Mouse (Mus musculus): ENCODE results near the gene Manba. TPM values are rescaled to one million over a fixed set of nuclear protein-coding genes. Genes with fewer than 3 reads are reported as not detected.

The Manba gene
- total and polyA plus RNA-seq, 2 experiments from 2014 or later: 7.2 to 14.0 TPM

- H3K4me1 ChIP-seq (ENCODE audit: insufficient read depth, low read length): no peaks in the 10 kb centered on the region
- H3K9ac ChIP-seq (replicated peaks; ENCODE audit: low read length, poor library complexity, severe bottlenecking): no peak overlapping the region
- H3K4me3 ChIP-seq (ENCODE audit: low read depth, low read length): no peak overlapping the region
- ATAC-seq (ENCODE audit: low FRiP score) (no peak), DNase-seq (ENCODE audit: low spot score) (no peak)
- TF ChIP-seq CTCF (IDR thresholded peaks at IDR 0.05): peak; percentile 58
- H3K4me2 ChIP-seq (ENCODE audit: low read depth, low read length, poor library complexity, severe bottlenecking): no peak overlapping the region
- H3K27ac ChIP-seq (ENCODE audit: low read depth, low read length): no peak overlapping the region
- no peaks in the 10 kb centered on the region for H3K27me3 ChIP-seq (ENCODE audit: insufficient read depth, low read length)
- no peaks in the 10 kb centered on the region for H3K9me3 ChIP-seq (ENCODE audit: low read length)
- WGBS: 60% methylated on average over 10 of the region's 10 CpGs
- H3K36me3 ChIP-seq (ENCODE audit: insufficient read depth, low read length): no peaks in the 10 kb centered on the region
Measured at GRCm38 (mm10) chr3:135505369-135505909, 20.0 kb downstream of the Manba start.

DNA sequence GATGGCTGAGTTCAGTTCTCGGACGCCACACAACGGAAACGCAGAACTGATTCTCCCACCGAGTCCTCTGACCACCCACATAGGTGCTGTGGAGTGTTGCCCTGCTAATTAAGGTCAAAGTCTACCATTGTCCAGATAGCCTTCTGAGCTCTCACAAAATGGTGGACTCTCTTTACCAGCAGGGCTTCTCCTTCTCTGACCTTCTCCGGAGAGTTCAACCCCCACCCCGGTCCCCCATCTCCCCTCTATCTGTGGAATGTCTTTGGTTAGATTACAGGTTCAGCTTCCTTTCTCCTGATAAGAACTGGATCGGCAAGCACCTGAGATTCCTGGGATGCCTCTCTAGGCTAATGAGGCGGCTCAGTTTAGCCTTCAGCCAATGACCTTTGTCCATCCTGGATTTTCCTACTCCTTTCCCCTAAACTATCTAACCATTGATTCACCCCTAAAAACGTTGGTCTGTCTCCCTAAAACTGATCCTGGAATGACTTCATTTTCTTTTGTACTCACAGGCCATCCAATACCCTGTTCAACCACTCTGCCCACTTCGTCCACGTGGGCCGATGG is 20.6 kb downstream of the Manba start:
- Histone ChIP-seq H3K4me2 (ENCODE audit: low read depth, low read length, poor library complexity, severe bottlenecking) (no peak overlapping the region), H3K4me1 (ENCODE audit: insufficient read depth, low read length) (no peaks in the 10 kb centered on the region), H3K27ac (ENCODE audit: low read depth, low read length) (no peak overlapping the region), H3K9ac (replicated peaks; ENCODE audit: low read length, poor library complexity, severe bottlenecking) (no peak overlapping the region), H3K4me3 (ENCODE audit: low read depth, low read length) (no peak overlapping the region), H3K36me3 (ENCODE audit: insufficient read depth, low read length) (no peaks in the 10 kb centered on the region), H3K9me3 (ENCODE audit: low read length) (no peaks in the 10 kb centered on the region), H3K27me3 (ENCODE audit: insufficient read depth, low read length) (no peaks in the 10 kb centered on the region)
- ATAC-seq (ENCODE audit: low FRiP score) (no peak), DNase-seq (ENCODE audit: low spot score) (no peak)
- 89% methylated on average over 13 of the region's 13 CpGs for WGBS
- TF ChIP-seq CTCF (IDR thresholded peaks at IDR 0.05): no peak

DNA sequence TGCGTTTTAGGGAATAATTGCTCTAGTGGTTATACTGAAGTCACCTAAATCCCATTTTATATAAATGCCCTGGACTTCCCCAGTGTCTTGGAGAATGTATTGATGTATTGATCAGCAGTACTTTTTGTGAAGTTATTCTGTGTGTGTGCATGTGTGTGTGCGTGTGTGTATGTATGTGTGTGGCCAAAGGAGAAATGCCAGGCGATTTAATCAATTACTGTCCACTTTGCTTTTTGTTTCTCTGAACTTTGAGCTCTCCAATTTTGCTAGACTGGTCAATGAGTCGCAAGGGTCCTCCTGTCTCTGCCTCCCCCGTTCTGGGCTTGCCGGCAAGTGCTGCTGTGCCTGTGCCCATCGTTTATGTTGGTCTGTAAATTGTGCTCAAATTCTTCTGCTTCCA is 22.1 kb downstream of the Manba start:
- Histone ChIP-seq H3K9me3 (ENCODE audit: low read length) (no peaks in the 10 kb centered on the region), H3K9ac (replicated peaks; ENCODE audit: low read length, poor library complexity, severe bottlenecking) (no peak overlapping the region), H3K27me3 (ENCODE audit: insufficient read depth, low read length) (no peaks in the 10 kb centered on the region), H3K4me1 (ENCODE audit: insufficient read depth, low read length) (no peaks in the 10 kb centered on the region), H3K4me3 (ENCODE audit: low read depth, low read length) (no peak overlapping the region), H3K36me3 (ENCODE audit: insufficient read depth, low read length) (no peaks in the 10 kb centered on the region), H3K4me2 (ENCODE audit: low read depth, low read length, poor library complexity, severe bottlenecking) (no peak overlapping the region), H3K27ac (ENCODE audit: low read depth, low read length) (no peak overlapping the region)
- no peak for TF ChIP-seq CTCF (IDR thresholded peaks at IDR 0.05)
- ATAC-seq (ENCODE audit: low FRiP score) (no peak), DNase-seq (ENCODE audit: low spot score) (no peak)
- 92% methylated on average over 7 of the region's 7 CpGs for WGBS

- no peaks in the 10 kb centered on the region for H3K27me3 ChIP-seq (ENCODE audit: insufficient read depth, low read length)
- H3K9ac ChIP-seq (replicated peaks; ENCODE audit: low read length, poor library complexity, severe bottlenecking): no peak overlapping the region
- DNase-seq (ENCODE audit: low spot score): no peak
- no peaks in the 10 kb centered on the region for H3K4me1 ChIP-seq (ENCODE audit: insufficient read depth, low read length)
- TF ChIP-seq CTCF (IDR thresholded peaks at IDR 0.05): no peak
- 88% methylated on average over 1 of the region's 1 CpGs for WGBS
- no peak overlapping the region for H3K4me2 ChIP-seq (ENCODE audit: low read depth, low read length, poor library complexity, severe bottlenecking)
- H3K36me3 ChIP-seq (ENCODE audit: insufficient read depth, low read length): no peaks in the 10 kb centered on the region
- ATAC-seq (ENCODE audit: low FRiP score): no peak
- H3K4me3 ChIP-seq (ENCODE audit: low read depth, low read length): no peak overlapping the region
- no peak overlapping the region for H3K27ac ChIP-seq (ENCODE audit: low read depth, low read length)
- no peaks in the 10 kb centered on the region for H3K9me3 ChIP-seq (ENCODE audit: low read length)
Measured at GRCm38 (mm10) chr3:135508191-135508590, 22.8 kb downstream of the Manba start.

- ATAC-seq (ENCODE audit: low FRiP score): no peak
- no peaks in the 10 kb centered on the region for H3K27me3 ChIP-seq (ENCODE audit: insufficient read depth, low read length)
Measured at GRCm38 (mm10) chr3:135510372-135510771, 25.0 kb downstream of the Manba start.

DNA sequence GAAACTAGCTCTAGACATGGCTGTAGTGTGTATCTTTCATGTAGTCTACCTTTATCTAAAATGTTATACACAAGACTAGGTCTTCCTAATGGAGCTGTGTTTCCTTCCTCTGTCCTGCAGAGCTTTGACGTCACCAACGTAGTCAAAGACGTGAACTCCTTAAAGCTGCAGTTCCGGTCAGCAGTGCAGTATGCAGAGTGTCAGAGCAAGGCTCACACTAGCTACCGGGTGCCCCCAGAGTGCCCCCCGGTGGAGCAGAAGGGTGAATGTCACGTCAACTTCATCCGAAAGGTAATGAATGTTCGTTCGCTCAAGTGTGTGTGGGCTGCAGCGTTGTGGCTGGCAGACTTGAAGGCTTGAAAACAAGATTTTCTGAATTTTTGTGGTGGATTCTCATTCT is 26.3 kb downstream of the Manba start:
- 53% methylated on average over 11 of the region's 11 CpGs for WGBS
- TF ChIP-seq CTCF (IDR thresholded peaks at IDR 0.05): peak; percentile 31
- Histone ChIP-seq H3K9ac (replicated peaks; ENCODE audit: low read length, poor library complexity, severe bottlenecking) (no peak overlapping the region), H3K9me3 (ENCODE audit: low read length) (no peaks in the 10 kb centered on the region), H3K4me2 (ENCODE audit: low read depth, low read length, poor library complexity, severe bottlenecking) (no peak overlapping the region), H3K27ac (ENCODE audit: low read depth, low read length) (no peak overlapping the region), H3K4me3 (ENCODE audit: low read depth, low read length) (no peak overlapping the region), H3K4me1 (ENCODE audit: insufficient read depth, low read length) (no peaks in the 10 kb centered on the region; the same call in 1 of the 2 replicates), H3K27me3 (ENCODE audit: insufficient read depth, low read length) (no peaks in the 10 kb centered on the region), H3K36me3 (ENCODE audit: insufficient read depth, low read length) (no peaks in the 10 kb centered on the region)
- DNase-seq (ENCODE audit: low spot score) (no peak), ATAC-seq (ENCODE audit: low FRiP score) (no peak)

More at GRCm38 (mm10) chr3:135510372-135510771, 25.0 kb downstream of the Manba start:
- WGBS: 96% methylated on average over 3 of the region's 3 CpGs
- Histone ChIP-seq H3K4me3 (ENCODE audit: low read depth, low read length) (no peak overlapping the region), H3K27ac (ENCODE audit: low read depth, low read length) (no peak overlapping the region), H3K4me1 (ENCODE audit: insufficient read depth, low read length) (no peaks in the 10 kb centered on the region; the same call in 1 of the 2 replicates), H3K9ac (replicated peaks; ENCODE audit: low read length, poor library complexity, severe bottlenecking) (no peak overlapping the region), H3K36me3 (ENCODE audit: insufficient read depth, low read length) (no peaks in the 10 kb centered on the region), H3K4me2 (ENCODE audit: low read depth, low read length, poor library complexity, severe bottlenecking) (no peak overlapping the region), H3K9me3 (ENCODE audit: low read length) (no peaks in the 10 kb centered on the region)
- no peak for DNase-seq (ENCODE audit: low spot score)
- TF ChIP-seq CTCF (IDR thresholded peaks at IDR 0.05): no peak
